Mouse (Mus musculus): Measurements from ENCODE around the gene Bsx.

Gene Bsx

DNA sequence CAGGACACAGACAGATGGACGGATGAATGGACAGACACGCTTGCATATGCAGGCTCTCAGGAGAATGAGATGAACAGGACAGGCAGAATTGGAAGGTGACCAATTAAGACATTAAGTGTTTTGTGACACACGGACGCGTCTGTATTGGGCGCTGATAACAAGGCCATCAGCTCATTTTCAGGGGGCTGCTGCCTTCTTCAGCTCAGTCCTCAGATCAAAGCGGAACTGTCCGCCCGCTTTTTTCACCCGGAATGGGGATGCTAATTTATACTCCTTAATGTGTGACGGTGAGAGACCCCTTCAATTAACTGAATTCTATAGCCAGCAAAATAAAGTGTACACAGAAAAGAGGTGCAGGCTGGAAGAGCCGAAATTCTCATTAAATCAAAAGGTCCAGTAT is 15.5 kb downstream of the Bsx start:
- no peak for DNase-seq (ENCODE audit: low spot score in 2 of 2)

DNA sequence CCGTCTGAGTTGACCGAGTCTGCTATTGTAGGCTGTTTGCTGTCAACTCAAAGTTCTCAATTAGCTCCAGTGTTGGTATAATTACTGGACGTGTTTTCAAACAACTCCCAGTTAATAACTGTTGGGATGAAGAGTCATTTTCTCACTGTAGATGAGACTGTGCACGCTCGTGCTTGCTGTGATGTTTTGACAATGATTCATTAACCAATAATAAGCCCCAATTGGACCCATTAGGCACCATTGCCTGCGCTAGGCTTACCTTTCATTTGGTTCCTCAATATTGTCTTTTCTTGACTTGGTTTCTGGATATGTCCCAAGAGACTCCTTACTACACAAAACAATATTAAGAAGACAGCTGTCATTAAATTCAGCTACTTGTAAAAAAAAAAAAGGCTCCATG is 18.5 kb downstream of the Bsx start:
- no peak for DNase-seq (ENCODE audit: low spot score in 2 of 2)

DNA sequence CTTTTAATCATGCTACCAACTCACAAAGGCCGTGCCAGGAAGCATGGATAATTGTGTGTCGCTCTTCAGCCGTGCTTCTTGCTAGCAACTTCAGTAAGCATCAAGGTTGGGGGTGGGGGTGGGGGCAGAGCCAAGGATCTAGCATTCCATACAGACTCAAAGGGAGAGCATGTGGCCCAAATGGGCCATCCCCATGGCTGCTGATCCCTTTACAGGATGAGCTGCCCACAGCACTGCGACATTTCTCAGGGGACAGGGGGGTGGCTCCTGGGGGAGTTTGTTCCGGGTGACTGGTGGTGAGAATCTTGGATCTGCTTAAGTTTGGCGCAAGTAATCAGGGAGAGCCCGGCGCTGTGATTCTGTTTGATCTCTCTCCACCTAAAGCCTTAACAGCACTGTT is 33.5 kb downstream of the Bsx start:
- no peak for DNase-seq (ENCODE audit: low spot score in 2 of 2)

DNA sequence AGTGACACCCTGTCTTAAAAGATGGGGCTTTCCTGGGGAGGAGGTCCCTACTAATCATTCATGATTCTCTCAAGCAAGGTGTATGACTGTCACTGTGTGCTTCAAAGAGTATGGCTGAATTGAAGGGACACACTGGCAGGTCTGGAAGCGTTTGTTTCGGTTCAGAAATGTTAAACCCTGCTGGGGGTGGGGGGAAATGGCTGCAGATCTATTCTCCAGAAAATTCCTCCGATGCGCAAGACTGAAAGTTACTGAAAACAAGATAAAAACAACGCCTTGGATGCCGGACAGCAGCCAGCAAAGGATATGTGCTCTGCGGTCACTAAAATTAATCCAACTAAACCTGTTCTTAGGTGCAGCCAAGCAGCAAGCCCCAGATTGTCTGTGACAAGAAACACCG is 34.5 kb downstream of the Bsx start:
- DNase-seq (ENCODE audit: low spot score in 2 of 2): no peak

DNA sequence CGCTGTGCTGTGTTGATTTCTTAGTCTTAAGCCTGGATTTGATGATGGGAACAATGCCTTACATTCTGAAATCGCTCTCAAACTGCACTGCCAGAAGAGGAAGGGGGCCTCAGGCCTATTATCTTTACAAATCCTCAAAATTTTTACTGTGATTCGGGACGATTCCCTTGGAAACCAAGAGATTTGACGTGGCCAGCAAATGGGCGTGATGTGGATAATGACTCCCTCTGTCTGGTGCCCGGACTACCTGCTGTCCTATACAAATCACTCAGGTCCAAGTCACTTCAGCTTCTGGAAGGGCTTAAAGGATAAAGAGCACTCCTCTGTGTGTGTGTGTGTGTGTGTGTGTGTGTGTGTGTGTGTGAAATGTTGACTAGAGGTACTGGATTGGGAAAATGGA is 35.0 kb downstream of the Bsx start:
- DNase-seq (ENCODE audit: low spot score in 2 of 2): no peak

DNA sequence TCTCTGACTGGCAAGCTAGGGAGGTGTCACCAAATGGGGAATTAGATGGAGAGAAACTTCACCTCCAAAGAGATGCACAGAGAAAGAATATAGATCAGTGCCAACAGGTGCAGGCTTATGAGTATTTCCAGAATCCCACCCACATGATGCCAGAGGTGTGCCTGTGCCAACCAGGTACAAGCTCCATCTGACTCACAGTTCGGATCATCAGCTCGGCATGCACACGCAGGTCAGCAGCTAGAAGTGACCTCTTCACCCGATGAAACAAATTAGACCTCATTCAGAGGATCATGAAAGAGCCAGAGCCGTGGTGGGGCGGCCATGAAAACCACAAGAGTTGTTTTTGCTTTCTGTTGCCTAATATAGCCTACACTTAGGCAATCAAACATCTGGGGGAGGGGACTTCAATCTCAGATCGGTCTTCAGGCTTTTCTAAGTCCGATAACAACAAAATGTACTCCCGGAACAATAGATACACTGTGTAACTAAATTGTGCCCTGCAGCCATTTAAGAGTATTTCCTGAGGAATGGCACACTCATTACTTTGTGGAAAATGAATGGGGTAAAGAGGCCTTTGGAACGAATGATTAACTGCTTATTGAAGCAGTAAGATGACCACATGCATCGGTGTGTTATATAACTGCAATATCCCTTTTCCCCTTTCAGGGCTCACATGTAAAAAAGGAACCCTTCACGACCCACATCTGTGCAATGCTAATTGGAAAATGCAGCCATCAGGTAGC is 44.1 kb downstream of the Bsx start:
- no peak for DNase-seq (ENCODE audit: low spot score in 2 of 2)

DNA sequence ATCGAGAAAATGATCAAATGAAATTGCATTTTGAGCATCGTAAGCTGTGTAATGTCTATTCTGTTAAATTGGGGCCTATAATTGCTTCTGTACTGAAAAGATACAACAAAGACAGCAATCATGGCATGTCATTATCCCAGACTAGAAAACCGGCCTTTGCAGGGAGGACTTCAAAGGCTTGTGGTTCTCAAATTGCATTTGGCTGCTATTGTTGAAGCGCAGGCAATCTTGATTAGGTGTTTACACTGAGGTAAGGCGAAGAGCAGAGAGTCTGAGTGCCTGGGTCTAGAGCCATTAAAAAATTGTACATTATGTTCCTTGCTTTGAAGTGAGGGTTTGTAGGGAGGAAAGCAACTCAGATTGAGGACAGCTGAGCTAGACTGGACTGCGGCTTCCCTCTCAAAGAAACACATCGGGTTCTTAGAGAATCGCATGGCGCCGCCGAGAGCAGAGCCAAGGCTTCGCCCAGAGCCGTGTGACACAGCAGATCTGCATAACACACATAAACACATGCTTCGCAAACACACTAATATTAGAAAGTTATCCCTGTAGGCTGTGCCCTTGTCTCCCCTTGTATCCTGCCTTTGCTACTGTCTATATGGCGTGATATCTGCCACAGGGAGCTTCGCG is 53.5 kb downstream of the Bsx start:
- DNase-seq (ENCODE audit: low spot score in 2 of 2): no peak
